Mouse (Mus musculus): ENCODE data around the gene Fgfr2. TPM values are rescaled to one million over a fixed set of nuclear protein-coding genes. Genes with fewer than 3 reads are reported as not detected.
A peak's percentile ranks its signal among the peaks of the same experiment; 100 is the strongest.

The Fgfr2 gene
- polyA plus RNA-seq, 1 experiment: 14.8 TPM

GRCm38 (mm10) chr7:132368859-132369258, 754.3 kb downstream of the Fgfr2 start:
- no peak overlapping the region for H3K27ac ChIP-seq (ENCODE audit: insufficient read depth, low read depth, low read length)
- no peak overlapping the region for H3K4me3 ChIP-seq (ENCODE audit: insufficient read depth, low read depth, low read length)

GRCm38 (mm10) chr7:132367344-132367743, 755.8 kb downstream of the Fgfr2 start:
- no peak overlapping the region for H3K4me3 ChIP-seq (ENCODE audit: insufficient read depth, low read depth, low read length)
- no peak overlapping the region for H3K27ac ChIP-seq (ENCODE audit: insufficient read depth, low read depth, low read length)
- WGBS: 84% methylated on average over 3 of the region's 3 CpGs
- no peaks in the 10 kb centered on the region for H3K27me3 ChIP-seq (replicated peaks; ENCODE audit: control insufficient read depth, insufficient read depth, low read length)
- H3K36me3 ChIP-seq (ENCODE audit: control insufficient read depth, insufficient read depth, low read length): no peaks in the 10 kb centered on the region
- no peak for TF ChIP-seq CTCF (conservative IDR thresholded peaks at IDR 0.05; ENCODE audit: insufficient read depth, insufficient read length, low read depth, low read length)
- TF ChIP-seq POLR2A (IDR thresholded peaks at IDR 0.05; ENCODE audit: low read depth, low read length): no peak
- no peak for DNase-seq
- H3K4me1 ChIP-seq (ENCODE audit: control insufficient read depth, insufficient read depth, low read length): no peaks in the 10 kb centered on the region

More at GRCm38 (mm10) chr7:132368859-132369258, 754.3 kb downstream of the Fgfr2 start:
- no peak for DNase-seq
- 80% methylated on average over 6 of the region's 6 CpGs for WGBS
- TF ChIP-seq POLR2A (IDR thresholded peaks at IDR 0.05; ENCODE audit: low read depth, low read length) (no peak), CTCF (conservative IDR thresholded peaks at IDR 0.05; ENCODE audit: insufficient read depth, insufficient read length, low read depth, low read length) (no peak)
- no peaks in the 10 kb centered on the region for H3K27me3 ChIP-seq (replicated peaks; ENCODE audit: control insufficient read depth, insufficient read depth, low read length)
- no peaks in the 10 kb centered on the region for H3K4me1 ChIP-seq (ENCODE audit: control insufficient read depth, insufficient read depth, low read length)
- H3K36me3 ChIP-seq (ENCODE audit: control insufficient read depth, insufficient read depth, low read length): no peaks in the 10 kb centered on the region

GRCm38 (mm10) chr7:132365703-132366384, 757.3 kb downstream of the Fgfr2 start:
- 88% methylated on average over 5 of the region's 5 CpGs for WGBS

DNA sequence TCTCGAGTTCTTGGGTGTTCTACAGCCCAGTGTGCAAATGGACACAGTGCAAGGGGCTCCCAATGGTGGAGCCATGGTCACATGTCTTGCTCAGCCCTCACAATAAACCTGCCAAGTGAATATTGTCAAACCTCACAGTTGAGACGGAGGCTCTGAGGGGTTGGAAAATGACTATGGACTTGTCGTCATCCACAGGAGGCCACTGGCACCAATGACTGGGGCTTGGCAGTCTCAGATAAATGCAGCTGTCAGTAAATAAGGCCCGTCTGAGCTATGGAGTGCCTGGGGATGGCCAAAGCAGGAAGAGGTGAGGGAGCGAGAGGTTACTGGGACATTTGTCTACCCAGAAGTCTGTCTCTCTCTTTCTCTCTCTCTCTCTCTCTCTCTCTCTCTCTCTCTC, 758.0 kb downstream of the Fgfr2 start:
- H3K27me3 ChIP-seq (replicated peaks; ENCODE audit: control insufficient read depth, insufficient read depth, low read length): no peaks in the 10 kb centered on the region
- no peaks in the 10 kb centered on the region for H3K36me3 ChIP-seq (ENCODE audit: control insufficient read depth, insufficient read depth, low read length)
- no peak overlapping the region for H3K4me3 ChIP-seq (ENCODE audit: insufficient read depth, low read depth, low read length)
- TF ChIP-seq POLR2A (IDR thresholded peaks at IDR 0.05; ENCODE audit: low read depth, low read length) (no peak), CTCF (conservative IDR thresholded peaks at IDR 0.05; ENCODE audit: insufficient read depth, insufficient read length, low read depth, low read length) (no peak)
- H3K27ac ChIP-seq (ENCODE audit: insufficient read depth, low read depth, low read length): no peak overlapping the region
- 92% methylated on average over 5 of the region's 5 CpGs for WGBS
- no peaks in the 10 kb centered on the region for H3K4me1 ChIP-seq (ENCODE audit: control insufficient read depth, insufficient read depth, low read length)
- no peak for DNase-seq

More at GRCm38 (mm10) chr7:132365703-132366384, 757.3 kb downstream of the Fgfr2 start:
- TF ChIP-seq POLR2A (IDR thresholded peaks at IDR 0.05; ENCODE audit: low read depth, low read length): no peak
- no peak for TF ChIP-seq CTCF (conservative IDR thresholded peaks at IDR 0.05; ENCODE audit: insufficient read depth, insufficient read length, low read depth, low read length)
- Histone ChIP-seq H3K4me3 (ENCODE audit: insufficient read depth, low read depth, low read length) (no peak overlapping the region), H3K27me3 (replicated peaks; ENCODE audit: control insufficient read depth, insufficient read depth, low read length) (no peaks in the 10 kb centered on the region), H3K4me1 (ENCODE audit: control insufficient read depth, insufficient read depth, low read length) (no peaks in the 10 kb centered on the region), H3K36me3 (ENCODE audit: control insufficient read depth, insufficient read depth, low read length) (no peaks in the 10 kb centered on the region), H3K27ac (ENCODE audit: insufficient read depth, low read depth, low read length) (no peak overlapping the region)
- DNase-seq: no peak

GRCm38 (mm10) chr7:132364506-132364905, 758.6 kb downstream of the Fgfr2 start:
- TF ChIP-seq CTCF (conservative IDR thresholded peaks at IDR 0.05; ENCODE audit: insufficient read depth, insufficient read length, low read depth, low read length) (no peak), POLR2A (IDR thresholded peaks at IDR 0.05; ENCODE audit: low read depth, low read length) (no peak)
- no peak overlapping the region for H3K4me3 ChIP-seq (ENCODE audit: insufficient read depth, low read depth, low read length)
- WGBS: 35% methylated on average over 5 of the region's 5 CpGs
- 0 out of 2 replicates have a peak, but pooled peaks cover under 1% of the 10 kb centered on the region for H3K4me1 ChIP-seq (ENCODE audit: control insufficient read depth, insufficient read depth, low read length)
- no peak overlapping the region for H3K27ac ChIP-seq (ENCODE audit: insufficient read depth, low read depth, low read length)
- no peaks in the 10 kb centered on the region for H3K27me3 ChIP-seq (replicated peaks; ENCODE audit: control insufficient read depth, insufficient read depth, low read length)
- DNase-seq: no peak
- H3K36me3 ChIP-seq (ENCODE audit: control insufficient read depth, insufficient read depth, low read length): no peaks in the 10 kb centered on the region

DNA sequence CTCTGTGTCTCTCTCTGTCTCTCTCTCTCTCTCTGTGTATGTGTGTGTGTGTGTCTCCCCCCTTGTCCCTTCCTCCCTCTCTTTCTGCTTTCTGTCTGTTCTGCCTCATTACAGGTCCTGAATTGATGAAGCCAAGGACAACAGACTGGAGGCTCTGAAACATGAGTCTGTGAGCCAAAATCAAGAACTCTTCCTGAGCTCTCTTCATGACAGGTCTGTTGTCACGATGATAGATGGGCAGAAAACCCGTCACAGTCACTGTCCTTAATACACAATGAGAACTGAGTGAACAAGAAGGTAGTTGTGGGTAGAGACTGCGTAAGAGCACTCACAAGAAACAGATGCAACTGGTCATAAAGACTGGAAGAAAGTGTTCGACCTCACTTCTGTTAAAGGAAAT, 762.8 kb downstream of the Fgfr2 start:
- Histone ChIP-seq H3K4me3 (ENCODE audit: insufficient read depth, low read depth, low read length) (no peak overlapping the region), H3K4me1 (ENCODE audit: control insufficient read depth, insufficient read depth, low read length) (0 out of 2 replicates have a peak, but pooled peaks cover 4% of the 10 kb centered on the region), H3K27ac (ENCODE audit: insufficient read depth, low read depth, low read length) (no peak overlapping the region), H3K36me3 (ENCODE audit: control insufficient read depth, insufficient read depth, low read length) (no peaks in the 10 kb centered on the region), H3K27me3 (replicated peaks; ENCODE audit: control insufficient read depth, insufficient read depth, low read length) (no peaks in the 10 kb centered on the region)
- no peak for DNase-seq
- 89% methylated on average over 4 of the region's 4 CpGs for WGBS
- TF ChIP-seq CTCF (conservative IDR thresholded peaks at IDR 0.05; ENCODE audit: insufficient read depth, insufficient read length, low read depth, low read length) (no peak), POLR2A (IDR thresholded peaks at IDR 0.05; ENCODE audit: low read depth, low read length) (no peak)

DNA sequence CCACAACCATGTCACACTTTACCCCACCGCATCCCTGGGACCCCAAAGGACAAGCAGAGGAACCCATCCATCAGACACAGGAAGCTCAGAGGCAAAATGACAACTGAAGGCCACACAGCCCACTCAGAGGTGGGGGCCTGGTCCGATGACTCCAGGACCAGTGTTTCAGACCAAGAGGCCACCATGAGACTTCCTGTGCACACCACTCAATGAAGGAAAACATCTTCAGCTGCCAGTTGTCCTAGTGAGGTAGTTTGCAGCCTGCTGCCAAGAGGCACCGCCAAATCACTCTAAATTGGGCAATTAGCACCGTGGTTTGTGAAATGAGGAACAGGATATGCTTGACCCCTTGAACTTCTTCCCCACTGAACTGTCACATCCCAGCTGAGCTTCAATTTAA, 764.4 kb downstream of the Fgfr2 start:
- 40% methylated on average over 4 of the region's 4 CpGs for WGBS
- H3K4me1 ChIP-seq (ENCODE audit: control insufficient read depth, insufficient read depth, low read length): 0 out of 2 replicates have a peak, but pooled peaks cover 4% of the 10 kb centered on the region
- no peaks in the 10 kb centered on the region for H3K27me3 ChIP-seq (replicated peaks; ENCODE audit: control insufficient read depth, insufficient read depth, low read length)
- no peak overlapping the region for H3K4me3 ChIP-seq (ENCODE audit: insufficient read depth, low read depth, low read length)
- H3K27ac ChIP-seq (ENCODE audit: insufficient read depth, low read depth, low read length): peak overlapping the region; percentile 45
- DNase-seq: peak; percentile 87
- TF ChIP-seq CTCF (conservative IDR thresholded peaks at IDR 0.05; ENCODE audit: insufficient read depth, insufficient read length, low read depth, low read length) (no peak), POLR2A (IDR thresholded peaks at IDR 0.05; ENCODE audit: low read depth, low read length) (no peak)
- no peaks in the 10 kb centered on the region for H3K36me3 ChIP-seq (ENCODE audit: control insufficient read depth, insufficient read depth, low read length)

All from kidney, adult 2 months (tissue).